Mouse (Mus musculus) stomach, postnatal 0 days (tissue): ENCODE measurements around the gene Clp1. TPM values are rescaled to one million over a fixed set of nuclear protein-coding genes. Genes with fewer than 3 reads are reported as not detected.
A peak's percentile ranks its signal among the peaks of the same experiment; 100 is the strongest.

ENCODE experiments used
- ATAC-seq: fragments of 200-750 bp; cut with Nextera tagmentation; 2 replicates; pipeline ENCODE4 v1.8.0; 2017; ENCODE audit not compliant: low FRiP score, low TSS enrichment
- DNase-seq: peaks from one replicate; pipeline ENCODE4 v3.0.0-alpha.2; 2016; ENCODE audit warnings: low spot score
- H3K27ac ChIP-seq: fragments of 300-500 bp; sonication (generic); replicated peaks from 2 replicates; pipeline ENCODE4 v1.5.1; 2014; ENCODE audit warnings: mild to moderate bottlenecking, control low read depth
- H3K27me3 ChIP-seq: fragments of 300-500 bp; sonication (generic); 2 replicates; pipeline ENCODE4 v1.6.1; 2014; ENCODE audit warnings: low read length; ENCODE audit not compliant: control insufficient read depth, insufficient read depth
- H3K36me3 ChIP-seq: fragments of 300-500 bp; sonication (generic); 2 replicates; pipeline ENCODE4 v1.6.1; 2014; ENCODE audit warnings: low read length, mixed read lengths; ENCODE audit not compliant: control insufficient read depth, insufficient read depth
- H3K4me1 ChIP-seq: fragments of 300-500 bp; sonication (generic); replicated peaks from 2 replicates; pipeline ENCODE4 v1.6.1; 2014; ENCODE audit warnings: antibody characterized with exemption; ENCODE audit not compliant: control insufficient read depth, insufficient read depth
- H3K4me2 ChIP-seq: fragments of 300-500 bp; sonication (generic); replicated peaks from 2 replicates; pipeline ENCODE4 v1.6.1; 2014; ENCODE audit warnings: low read depth, mild to moderate bottlenecking, control low read depth, moderate library complexity
- H3K4me3 ChIP-seq: fragments of 300-500 bp; sonication (generic); 2 replicates; pipeline ENCODE4 v1.5.1; 2014; ENCODE audit warnings: low read depth, low read length, control low read depth
- H3K9ac ChIP-seq: fragments of 300-500 bp; sonication (generic); 2 replicates; pipeline ENCODE4 v1.6.1; 2014; ENCODE audit warnings: mild to moderate bottlenecking, low read length, control low read depth, mixed read lengths
- H3K9me3 ChIP-seq: fragments of 300-500 bp; sonication (generic); 2 replicates; pipeline ENCODE4 v1.6.1; 2016; ENCODE audit warnings: low read length; ENCODE audit not compliant: control insufficient read depth
- CTCF ChIP-seq: IDR thresholded peaks from 2 replicates; pipeline ENCODE4 v1.5.1; 2016; ENCODE audit warnings: antibody characterized with exemption, low read depth, mild to moderate bottlenecking, moderate library complexity
- EP300 ChIP-seq: optimal IDR thresholded peaks from 2 replicates; pipeline ENCODE3; 2016; ENCODE audit warnings: antibody characterized with exemption
- WGBS: fragments of 180-500 bp; shearing (Covaris S2); extraction: QIAGEN DNeasy Blood & Tissue Kit; methylation state at CpG from one replicate; pipeline ENCODE4 v1.1.7; 2014; 5-methylcytosine and 5-hydroxymethylcytosine counted together
- polyA plus RNA-seq: library from polyadenylated mRNA; unstranded; fragments of >200 nt; fragmentation: Nextera tagmentation; extraction: Ambion mirVana; gene quantifications from 2 replicates; pipeline ENCODE4 v1.2.1, GENCODE M21; 2015

The Clp1 gene
- polyA plus RNA-seq, 1 experiment from 2014 or later: 16.5 TPM

DNA sequence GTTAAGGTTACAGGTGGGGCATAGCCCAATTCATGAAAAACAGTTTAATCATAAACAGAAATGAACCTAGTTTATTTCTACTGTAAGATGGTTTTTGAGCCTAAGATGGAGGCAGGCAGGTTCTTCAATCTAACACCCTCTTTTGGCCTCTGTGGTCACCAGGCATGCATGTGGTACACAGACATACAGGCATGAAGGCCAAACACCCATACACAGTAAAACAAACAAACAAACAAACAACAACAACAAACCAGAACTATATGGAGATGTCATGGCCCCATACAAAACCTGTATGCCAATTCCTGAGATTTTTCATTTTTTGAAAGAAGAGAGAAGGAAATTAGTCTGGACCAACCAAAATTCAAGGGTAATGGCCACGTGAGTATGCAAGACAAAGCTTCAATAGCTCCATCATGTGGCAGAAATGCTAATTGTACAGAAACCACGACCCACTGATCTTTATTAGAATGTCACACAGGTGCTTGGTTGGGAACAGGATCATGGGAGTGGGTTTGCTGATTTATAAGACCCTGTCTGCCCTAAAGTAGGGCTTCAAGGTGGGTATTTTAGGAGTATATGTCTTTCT lies 31.5 kb upstream of the Clp1 start:
- H3K9ac ChIP-seq: no peak overlapping the region
- H3K27ac ChIP-seq: no peak overlapping the region
- 0% methylated on average over 2 of the region's 2 CpGs for WGBS
- H3K27me3 ChIP-seq: no peaks in the 10 kb centered on the region
- H3K4me1 ChIP-seq: no peaks in the 10 kb centered on the region
- no peak; the same call in 1 of the 2 replicates for ATAC-seq
- no peak overlapping the region for H3K4me2 ChIP-seq
- no peak overlapping the region for H3K4me3 ChIP-seq
- DNase-seq: no peak
- no peaks in the 10 kb centered on the region for H3K36me3 ChIP-seq
- TF ChIP-seq EP300 (no peak), CTCF (peak; percentile 88)
- no peaks in the 10 kb centered on the region for H3K9me3 ChIP-seq

DNA sequence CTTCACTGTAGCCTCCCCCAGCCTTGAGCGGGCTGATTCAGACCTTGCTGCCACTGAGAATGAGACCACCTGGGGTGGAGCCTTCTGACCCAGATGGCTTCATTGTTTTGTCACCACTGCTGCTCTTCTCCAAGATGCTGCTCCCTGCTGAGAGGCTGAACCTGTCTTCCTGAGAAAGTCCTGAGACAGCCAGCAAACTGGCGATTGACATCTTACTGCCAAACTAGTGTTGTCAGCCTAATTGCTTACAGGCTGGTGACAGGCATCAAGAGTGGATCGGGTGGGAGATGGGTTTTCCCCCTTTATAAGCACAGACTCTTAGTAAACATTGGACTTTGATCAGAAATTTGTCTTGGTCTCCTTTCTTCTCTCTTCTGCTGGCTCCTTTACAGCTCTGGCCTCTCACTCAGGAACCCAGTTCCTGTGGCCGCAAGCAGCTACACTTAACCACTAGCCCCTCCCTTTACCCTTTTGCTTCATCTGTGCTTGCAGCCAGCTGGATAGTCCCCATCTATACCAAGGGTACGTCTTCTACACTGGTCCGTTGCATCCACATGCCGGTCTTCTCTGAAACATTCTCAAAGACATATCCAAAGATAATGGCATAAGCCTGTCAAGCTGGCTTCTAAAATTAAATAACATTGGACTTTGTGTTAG lies 30.0 kb upstream of the Clp1 start:
- Histone ChIP-seq H3K9ac (no peak overlapping the region), H3K4me2 (no peak overlapping the region), H3K4me1 (no peaks in the 10 kb centered on the region), H3K27me3 (no peaks in the 10 kb centered on the region), H3K27ac (no peak overlapping the region), H3K9me3 (no peaks in the 10 kb centered on the region), H3K36me3 (no peaks in the 10 kb centered on the region), H3K4me3 (no peak overlapping the region)
- no peak for TF ChIP-seq EP300
- TF ChIP-seq CTCF: no peak
- WGBS: 60% methylated on average over 7 of the region's 7 CpGs
- ATAC-seq (no peak), DNase-seq (no peak)

DNA sequence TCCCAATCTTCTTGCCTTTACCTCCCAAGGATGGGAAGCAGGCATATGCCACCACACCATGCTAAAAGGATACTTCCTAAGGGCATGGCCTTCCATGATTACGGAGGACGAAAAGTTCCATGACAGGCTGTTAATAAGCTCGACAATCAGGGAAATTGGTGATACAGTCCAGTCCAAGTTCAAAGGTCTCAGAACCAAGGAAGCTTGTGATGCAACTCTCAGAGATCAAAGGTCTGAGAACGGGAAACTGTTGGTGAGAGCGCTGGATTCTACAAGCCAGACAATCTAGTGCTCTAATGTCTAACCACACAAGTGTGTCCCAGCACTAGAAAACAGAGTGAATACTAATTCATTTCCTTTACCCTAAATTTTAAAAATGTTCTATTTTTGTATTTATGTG lies 29.1 kb upstream of the Clp1 start:
- no peaks in the 10 kb centered on the region for H3K9me3 ChIP-seq
- H3K27me3 ChIP-seq: no peaks in the 10 kb centered on the region
- 76% methylated on average over 5 of the region's 5 CpGs for WGBS
- ATAC-seq: no peak
- no peak overlapping the region for H3K4me2 ChIP-seq
- H3K4me3 ChIP-seq: no peak overlapping the region
- DNase-seq: no peak
- H3K27ac ChIP-seq: no peak overlapping the region
- H3K4me1 ChIP-seq: no peaks in the 10 kb centered on the region
- H3K9ac ChIP-seq: no peak overlapping the region
- TF ChIP-seq CTCF (no peak), EP300 (no peak)
- H3K36me3 ChIP-seq: no peaks in the 10 kb centered on the region

DNA sequence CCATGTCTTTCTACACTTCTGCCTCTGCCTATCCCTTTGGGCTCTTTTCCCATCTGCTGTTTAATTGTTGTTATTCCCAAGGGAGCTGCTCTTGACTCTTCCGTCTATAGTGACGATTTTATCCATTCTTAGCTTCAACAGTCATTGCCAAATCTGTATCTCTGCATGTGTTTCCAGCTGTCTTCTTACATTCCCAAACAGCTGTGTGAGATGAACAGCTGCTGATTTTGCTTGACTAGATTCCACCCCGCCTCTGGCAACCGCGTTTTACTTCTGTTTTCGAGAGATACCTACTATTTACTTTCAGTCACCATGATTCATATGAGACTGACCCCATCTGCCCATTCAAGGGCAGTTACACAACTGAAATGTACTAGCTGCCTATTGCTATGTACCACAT lies 23.0 kb upstream of the Clp1 start:
- DNase-seq (no peak), ATAC-seq (peak; percentile 45; the same call in 1 of the 2 replicates)
- Histone ChIP-seq H3K9me3 (no peaks in the 10 kb centered on the region), H3K27ac (no peak overlapping the region), H3K4me3 (no peak overlapping the region), H3K36me3 (no peaks in the 10 kb centered on the region), H3K4me1 (no peaks in the 10 kb centered on the region), H3K9ac (no peak overlapping the region), H3K27me3 (no peaks in the 10 kb centered on the region), H3K4me2 (no peak overlapping the region)
- no peak for TF ChIP-seq CTCF
- TF ChIP-seq EP300: no peak
- WGBS: 41% methylated on average over 6 of the region's 6 CpGs

DNA sequence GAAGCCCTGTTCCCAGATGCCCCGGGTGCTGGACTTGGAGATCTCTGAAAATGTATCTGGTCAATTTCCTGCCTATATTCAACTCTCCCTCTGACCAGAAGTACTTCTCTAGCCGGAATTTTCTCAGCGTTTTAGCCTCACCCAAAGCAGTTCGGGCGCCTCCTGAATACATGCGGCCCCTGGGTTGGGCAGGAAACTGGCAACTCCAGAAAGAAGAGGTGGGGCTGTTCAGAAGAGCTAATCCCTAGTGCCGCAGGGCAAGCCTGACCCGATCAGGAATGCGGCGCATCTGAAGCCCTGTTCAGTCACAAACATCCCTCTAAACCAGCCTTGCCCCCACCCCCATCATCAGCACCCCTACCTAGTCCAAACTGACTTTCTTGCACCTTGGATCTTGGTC lies 17.0 kb upstream of the Clp1 start:
- Histone ChIP-seq H3K36me3 (no peaks in the 10 kb centered on the region), H3K9ac (peak overlapping the region; percentile 92), H3K27me3 (no peaks in the 10 kb centered on the region), H3K4me3 (peak overlapping the region; percentile 85), H3K27ac (peak overlapping the region; percentile 97), H3K9me3 (no peaks in the 10 kb centered on the region), H3K4me2 (peak overlapping the region; percentile 91), H3K4me1 (peaks cover 8% of the 10 kb centered on the region)
- ATAC-seq (peak; percentile 64), DNase-seq (peak; percentile 49)
- 2% methylated on average over 10 of the region's 10 CpGs for WGBS
- no peak for TF ChIP-seq CTCF
- no peak for TF ChIP-seq EP300

DNA sequence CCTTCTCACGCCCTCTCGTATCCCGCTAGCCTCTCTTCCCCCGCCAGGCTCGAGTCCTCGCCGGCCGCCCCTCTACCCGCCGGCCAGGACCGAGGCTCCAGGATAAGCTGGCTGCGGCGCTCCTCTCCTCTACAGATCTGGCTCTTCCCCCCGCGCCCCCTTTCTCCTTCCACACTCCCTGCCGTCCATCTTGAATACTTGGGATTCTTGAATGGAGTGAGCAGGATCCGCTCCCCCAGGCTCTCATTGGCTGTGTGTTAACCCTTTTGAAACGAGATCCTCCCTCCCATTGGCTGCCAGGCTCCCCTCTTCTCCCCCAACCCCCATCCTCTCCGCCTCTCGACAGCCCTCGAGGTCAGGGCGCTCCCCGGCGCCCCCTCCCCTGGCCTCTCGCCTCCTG lies 16.4 kb upstream of the Clp1 start, which contains the start of gene Gm19426:
Gene Gm19426 (minus strand): TSS at position 95 of the 400 bp plus-strand sequence.
- no peaks in the 10 kb centered on the region for H3K27me3 ChIP-seq
- peak; percentile 83 for DNase-seq
- ATAC-seq: peak; percentile 93
- H3K4me2 ChIP-seq: peak within 1 kb of the TSS; percentile 91
- no peaks in the 10 kb centered on the region for H3K36me3 ChIP-seq
- TF ChIP-seq EP300: no peak
- no peak for TF ChIP-seq CTCF
- H3K4me3 ChIP-seq: peak within 1 kb of the TSS; percentile 85
- H3K27ac ChIP-seq: peak within 1 kb of the TSS; percentile 97
- no peaks in the 10 kb centered on the region for H3K9me3 ChIP-seq
- peaks cover 8% of the 10 kb centered on the region for H3K4me1 ChIP-seq
- WGBS: under 1% methylated on average over 25 of the region's 25 CpGs
- H3K9ac ChIP-seq: peak within 1 kb of the TSS; percentile 92
